ENCODE assay signal across 11 mouse cellular contexts in the genomic region with DNA sequence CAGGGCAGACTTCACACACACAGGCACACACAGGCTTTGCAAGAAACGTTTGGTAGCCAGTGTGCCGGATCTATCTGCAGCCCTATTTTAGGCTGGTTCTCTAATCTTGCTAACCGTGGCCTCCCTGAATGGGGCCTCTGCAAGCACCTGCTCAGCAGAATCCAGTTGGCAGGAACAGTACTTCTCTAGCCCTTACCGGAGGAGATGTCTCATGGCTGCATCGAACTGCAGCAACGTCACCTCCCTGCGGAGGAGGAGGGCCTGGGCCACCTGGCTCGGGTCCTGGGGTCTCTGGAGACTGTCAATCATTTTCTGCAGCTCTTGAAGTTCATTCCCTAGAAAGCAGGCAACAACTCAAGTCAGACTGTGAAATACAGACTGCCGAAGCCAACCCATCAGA.
A peak's percentile ranks its signal among the peaks of the same experiment; 100 is the strongest.
DNase-seq lines count a peak whose midpoint lies in the region; ATAC-seq lines count a peak whose summit lies in the region.
"Had no signal": no experiment of that assay in that cellular context is flagged by ENCODE, and none has a peak within 500 bp of the region (broad histone marks: within the 10 kb centered on the region; RNA-seq: fewer than 3 reads in every experiment).

No protein-coding gene starts in this region.

- no peak for ATAC-seq in heart, embryonic 11.5 days (replicated peaks; ENCODE audit: insufficient number of reproducible peaks, low FRiP score, low TSS enrichment)
- no peak for ATAC-seq in kidney, embryonic 14.5 days (ENCODE audit: low FRiP score, low TSS enrichment)
- ATAC-seq in kidney, embryonic 15.5 days (replicated peaks; ENCODE audit: low FRiP score), result no peak
- ATAC-seq: midbrain, embryonic 13.5 days had no signal

- DNase-seq in layer of hippocampus, adult 9-11 months, result peak; percentile 21
- DNase-seq in layer of hippocampus, adult 18-20 months (ENCODE audit: low spot score in 2 of 2), result no peak
- peak; percentile 50 to 51 for DNase-seq in cerebellum, postnatal 10 days
- DNase-seq in thymus, adult 18-20 months, result peak; percentile 56 to 69
- DNase-seq in yolk sac, embryonic 10.5 days (ENCODE audit: low spot score), result no peak

- no peak overlapping the region for H3K4me3 ChIP-seq in heart, embryonic 11.5 days (ENCODE audit: low read depth, low read length)
- H3K4me3 ChIP-seq in kidney, embryonic 14.5 days (ENCODE audit: low read length), result no peak overlapping the region
- H3K4me3 ChIP-seq in kidney, embryonic 15.5 days (replicated peaks), result no peak overlapping the region
- H3K4me3 ChIP-seq: liver, embryonic 15.5 days; midbrain, embryonic 13.5 days had no signal

- H3K9me3 ChIP-seq in heart, embryonic 11.5 days (replicated peaks; ENCODE audit: control insufficient read depth, low read length), result no peaks in the 10 kb centered on the region
- H3K9me3 ChIP-seq in kidney, embryonic 14.5 days (ENCODE audit: control insufficient read depth, low read length), result no peaks in the 10 kb centered on the region
- H3K9me3 ChIP-seq in kidney, embryonic 15.5 days (replicated peaks), result no peaks in the 10 kb centered on the region
- H3K9me3 ChIP-seq: liver, embryonic 15.5 days; midbrain, embryonic 13.5 days had no signal

- peak overlapping the region; percentile 57 for H3K27ac ChIP-seq in heart, embryonic 11.5 days (ENCODE audit: low read depth, low read length)
- no peak overlapping the region for H3K27ac ChIP-seq in kidney, embryonic 14.5 days (ENCODE audit: low read depth, low read length)
- H3K27ac ChIP-seq in kidney, embryonic 15.5 days, result no peak overlapping the region
- H3K27ac ChIP-seq: kidney, postnatal 0 days; liver, embryonic 15.5 days; midbrain, embryonic 13.5 days had no signal

- peak overlapping the region; percentile 43 for H3K4me2 ChIP-seq in heart, embryonic 11.5 days
- no peak overlapping the region for H3K4me2 ChIP-seq in kidney, embryonic 14.5 days (replicated peaks; ENCODE audit: low read depth, low read length)
- no peak overlapping the region for H3K4me2 ChIP-seq in kidney, embryonic 15.5 days
- H3K4me2 ChIP-seq: liver, embryonic 15.5 days; midbrain, embryonic 13.5 days had no signal

- H3K9ac ChIP-seq in heart, embryonic 11.5 days (ENCODE audit: low read depth, low read length), result 0 out of 2 replicates have a peak overlapping the region, but pooled peaks have one; percentile 12
- no peak overlapping the region for H3K9ac ChIP-seq in kidney, embryonic 14.5 days (ENCODE audit: low read depth, low read length)
- H3K9ac ChIP-seq in kidney, embryonic 15.5 days, result no peak overlapping the region
- H3K9ac ChIP-seq: liver, embryonic 15.5 days; midbrain, embryonic 13.5 days had no signal

- 29% methylated on average over 9 of the region's 9 CpGs for WGBS in heart, embryonic 11.5 days (ENCODE audit: insufficient replicate concordance)
- 34% methylated on average over 9 of the region's 9 CpGs for WGBS in kidney, embryonic 14.5 days
- WGBS in kidney, embryonic 15.5 days, result 40% methylated on average over 9 of the region's 9 CpGs

- peaks cover 18% of the 10 kb centered on the region for H3K4me1 ChIP-seq in heart, embryonic 11.5 days (ENCODE audit: control insufficient read depth, insufficient read depth, low read length)
- no peaks in the 10 kb centered on the region for H3K4me1 ChIP-seq in kidney, embryonic 14.5 days (ENCODE audit: control insufficient read depth, insufficient read depth, low read length)
- H3K4me1 ChIP-seq in kidney, embryonic 15.5 days, result peaks cover 9% of the 10 kb centered on the region

- no peaks in the 10 kb centered on the region for H3K36me3 ChIP-seq in heart, embryonic 11.5 days (ENCODE audit: control insufficient read depth, insufficient read depth, low read length)
- H3K36me3 ChIP-seq in kidney, embryonic 14.5 days (ENCODE audit: control insufficient read depth, insufficient read depth, low read length), result no peaks in the 10 kb centered on the region
- no peaks in the 10 kb centered on the region for H3K36me3 ChIP-seq in kidney, embryonic 15.5 days
- H3K36me3 ChIP-seq: liver, embryonic 15.5 days; midbrain, embryonic 13.5 days had no signal

- H3K27me3 ChIP-seq in heart, embryonic 11.5 days (ENCODE audit: control insufficient read depth, insufficient read depth, low read length), result no peaks in the 10 kb centered on the region
- no peaks in the 10 kb centered on the region for H3K27me3 ChIP-seq in kidney, embryonic 14.5 days (ENCODE audit: control insufficient read depth, insufficient read depth, low read length)
- H3K27me3 ChIP-seq in kidney, embryonic 15.5 days, result no peaks in the 10 kb centered on the region
- H3K27me3 ChIP-seq: liver, embryonic 15.5 days; midbrain, embryonic 13.5 days had no signal

Comparison
In these comparisons a context has a peak if more than half of its experiments do, and no peak if none do; other contexts are left out.
1. DNase-seq: peak in layer of hippocampus, adult 9-11 months (single experiment), cerebellum, postnatal 10 days (2 of 2) and thymus, adult 18-20 months (2 of 2); none in layer of hippocampus, adult 18-20 months (0 of 2) and yolk sac, embryonic 10.5 days (single experiment).